Mouse (Mus musculus) heart, postnatal 0 days (tissue): ENCODE results near the gene Specc1.

Source experiments
- CTCF ChIP-seq: IDR thresholded peaks from 2 replicates; pipeline ENCODE4 v1.5.1; 2016; ENCODE audit warnings: antibody characterized with exemption, control low read depth, low read depth
- EP300 ChIP-seq: IDR thresholded peaks from 2 replicates; pipeline ENCODE4 v1.6.1; 2016; ENCODE audit warnings: antibody characterized with exemption, low read depth

DNA sequence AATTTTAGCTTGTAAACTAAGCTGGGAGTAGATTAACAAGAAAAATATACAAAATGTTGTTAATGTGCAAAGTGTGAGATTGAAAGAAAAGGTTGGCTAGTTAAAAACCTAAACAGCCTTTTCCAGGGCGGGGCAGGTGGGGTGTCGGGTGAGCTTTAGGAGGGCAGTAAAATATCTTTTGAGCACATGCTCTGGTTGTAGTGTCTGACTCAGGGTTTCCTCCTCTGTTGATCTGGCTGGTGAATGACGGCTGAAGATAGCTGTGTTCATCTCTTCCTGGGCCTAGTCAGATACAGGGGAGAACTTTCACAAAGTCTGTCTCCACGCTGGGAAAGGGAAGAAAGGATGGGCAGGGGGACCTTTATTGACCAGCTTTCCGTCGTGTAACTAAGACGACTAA lies 203.2 kb downstream of the Specc1 start:
- TF ChIP-seq CTCF (no peak), EP300 (no peak)
